Mouse (Mus musculus) C3H10T1/2 (cell line): ENCODE measurements around the gene Depdc7. TPM values are rescaled to one million over a fixed set of nuclear protein-coding genes. Genes with fewer than 3 reads are reported as not detected.

ENCODE experiments used
- polyA plus RNA-seq, 2 experiments: library from polyadenylated mRNA; unstranded; fragments of >200 nt; fragmentation: generic; extraction: Trizol; gene quantifications; one replicate each; pipeline ENCODE4 v1.2.1; 2012; ENCODE audit warnings: missing spikeins in 2 of 2

Depdc7 gene
- polyA plus RNA-seq: under 1 TPM; 0.11 to 0.53 TPM

DNA sequence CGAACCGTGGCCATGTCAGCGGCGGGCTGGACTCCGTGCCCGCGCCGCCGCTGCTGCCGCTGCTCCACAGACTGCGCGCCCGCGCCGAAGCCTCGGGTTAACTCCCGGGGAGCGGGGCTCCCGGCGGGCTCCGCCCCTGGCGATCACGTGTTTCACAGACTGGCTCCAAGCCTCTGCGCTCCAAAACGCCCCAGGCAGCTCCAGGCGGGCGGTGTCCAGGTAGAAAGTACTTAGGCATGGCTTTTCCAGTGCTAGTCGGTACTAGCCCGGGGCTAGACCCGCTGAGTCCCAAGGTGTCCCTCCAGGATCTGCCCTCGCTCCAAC lies at the start of gene Depdc7:
Gene Depdc7 (minus strand): TSS at position 138 of the 324 bp plus-strand sequence.

DNA sequence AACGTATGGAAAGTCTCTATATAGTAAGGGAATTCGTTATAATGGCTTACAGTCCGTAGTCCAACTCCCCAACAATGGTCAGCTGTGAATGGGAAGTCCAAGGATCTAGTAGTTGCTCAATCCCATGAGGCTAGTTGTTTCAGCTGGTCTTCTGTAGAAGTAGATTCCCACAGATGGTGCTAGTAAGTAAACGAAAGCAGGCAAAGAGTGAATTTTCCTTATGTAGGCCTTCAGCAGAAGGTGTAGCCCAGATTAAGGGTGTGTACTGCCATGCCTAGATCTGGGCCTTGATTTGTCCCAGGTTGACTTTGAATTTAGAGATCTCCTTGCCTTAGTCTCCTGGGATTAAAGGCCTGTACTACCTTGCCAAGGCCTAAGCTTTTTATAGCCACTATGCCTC lies 26.4 kb downstream of the Depdc7 start, which contains the start of gene Pin1rt1:
Gene Pin1rt1 (minus strand): TSS at position 101 of the 400 bp plus-strand sequence.

DNA sequence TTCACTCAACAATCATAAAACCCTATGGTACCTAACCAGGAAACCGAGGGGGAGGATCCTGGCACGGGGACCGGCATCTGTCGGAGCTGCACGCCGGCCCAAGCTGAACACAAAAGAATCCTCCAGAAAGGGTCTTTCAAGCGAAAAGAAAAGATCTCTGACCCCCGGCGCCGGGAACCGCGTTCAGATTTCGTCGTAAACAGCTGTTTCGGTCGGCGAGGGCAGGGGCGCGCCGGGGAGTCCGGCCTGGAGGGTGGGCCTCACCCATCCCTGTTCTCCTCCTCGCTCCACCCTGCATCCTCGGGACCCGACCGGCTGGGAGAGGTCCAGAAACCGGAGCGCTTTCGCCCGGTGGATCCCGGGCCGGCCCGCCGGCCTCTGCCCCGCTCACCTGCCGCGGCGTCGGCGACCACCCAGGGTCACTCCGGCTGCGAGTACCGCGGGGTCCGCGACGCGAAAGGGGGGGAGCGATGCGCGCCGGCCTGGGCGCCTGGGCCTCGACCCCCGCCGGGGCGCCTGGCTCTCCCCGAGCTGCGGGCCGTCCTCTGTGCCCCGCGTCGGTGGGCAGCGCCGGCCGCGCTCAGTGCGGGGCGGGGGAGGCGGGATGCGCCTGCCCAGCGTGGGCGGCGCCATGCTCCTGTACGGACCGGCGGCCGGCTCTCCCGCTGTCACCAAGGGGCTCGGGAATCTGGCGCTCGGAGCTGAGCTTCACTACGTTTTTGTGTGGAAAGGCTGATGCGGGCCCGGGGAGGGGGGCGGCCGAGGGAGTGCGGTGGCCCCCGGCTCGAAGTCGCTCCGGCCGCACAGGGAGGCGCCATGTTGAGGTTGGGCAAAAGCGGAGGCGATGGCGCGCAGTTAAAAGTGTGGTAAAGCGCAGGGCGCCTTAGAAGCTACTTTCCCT lies 30.8 kb downstream of the Depdc7 start, which contains the start of gene Tcp11l1:
Gene Tcp11l1 (minus strand): TSS at position 585 of the 901 bp plus-strand sequence.

Other genes with a start within 250 kb of the Depdc7 start
- gene Hipk3, start 248.4 kb downstream of the Depdc7 start, polyA plus RNA-seq: 1 to 10 TPM in 1 of 2 experiments, under 1 TPM in 1; 0.40 to 3.8 TPM
- 1 to 10 TPM; 3.3 to 7.1 TPM for gene Cstf3, start 152.4 kb downstream of the Depdc7 start, polyA plus RNA-seq
- gene Tcp11l1, start 30.7 kb downstream of the Depdc7 start, polyA plus RNA-seq: 1 to 10 TPM; 3.3 to 4.3 TPM
- gene Pin1rt1, start 26.5 kb downstream of the Depdc7 start, polyA plus RNA-seq: not detected
- gene Qser1, start 73.9 kb upstream of the Depdc7 start, polyA plus RNA-seq: 1 to 10 TPM in 1 of 2 experiments, under 1 TPM in 1; 0.21 to 2.1 TPM
- not detected for gene Prrg4, start 107.0 kb upstream of the Depdc7 start, polyA plus RNA-seq
- gene Ccdc73, start 124.9 kb upstream of the Depdc7 start, polyA plus RNA-seq: under 1 TPM; 0.01 to 0.15 TPM